Mouse (Mus musculus): ENCODE results near the gene Gm3676.
"Not testable (repeated sequence)": the region's sequence is repeated elsewhere in the genome, so short reads cannot be mapped to it uniquely, and the experiment has no call there.

DNA sequence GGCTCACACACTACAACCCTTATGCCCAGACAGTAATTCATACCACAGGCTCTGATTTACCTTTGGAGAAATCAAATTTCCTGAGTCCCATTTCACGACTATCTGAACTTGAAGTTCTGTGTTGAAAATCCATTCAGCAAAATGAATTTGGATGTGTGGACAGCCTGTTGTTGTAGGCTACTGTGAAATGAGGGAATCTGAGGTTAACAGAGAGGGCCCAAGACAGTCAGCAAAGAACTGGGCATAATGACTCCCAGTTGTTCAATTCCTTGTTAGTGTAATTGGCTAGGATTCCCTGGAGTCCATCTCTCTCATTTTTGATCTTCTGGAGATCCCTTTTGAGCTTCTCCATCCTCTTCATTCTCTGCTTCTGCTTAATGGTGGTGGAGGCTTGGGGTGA lies 35.6 kb downstream of the Gm3676 start:
- not testable (repeated sequence) for TF ChIP-seq CTCF (IDR thresholded peaks at IDR 0.05; ENCODE audit: low read depth); EP300 (optimal IDR thresholded peaks at IDR 0.05)
